Mouse (Mus musculus) liver, embryonic 12.5 days (tissue): ENCODE data around the gene Mc3r. TPM values are rescaled to one million over a fixed set of nuclear protein-coding genes. Genes with fewer than 3 reads are reported as not detected.

ENCODE experiments used
- ATAC-seq: fragments of 200-750 bp; cut with Nextera tagmentation; 2 replicates; pipeline ENCODE4 v1.8.0; 2017; ENCODE audit warnings: moderate number of reproducible peaks, mild to moderate bottlenecking, moderate library complexity
- H3K27ac ChIP-seq: fragments of 300-500 bp; sonication (generic); 2 replicates; pipeline ENCODE4 v1.5.1; 2016; ENCODE audit warnings: mild to moderate bottlenecking
- H3K27me3 ChIP-seq: fragments of 300-500 bp; sonication (generic); replicated peaks from 2 replicates; pipeline ENCODE4 v1.6.1; 2016; ENCODE audit warnings: mild to moderate bottlenecking, moderate library complexity
- H3K36me3 ChIP-seq: fragments of 300-500 bp; sonication (generic); 2 replicates; pipeline ENCODE4 v1.6.1; 2016; ENCODE audit warnings: mild to moderate bottlenecking, moderate library complexity
- H3K4me1 ChIP-seq: fragments of 300-500 bp; sonication (generic); 2 replicates; pipeline ENCODE4 v1.6.1; 2016
- H3K4me2 ChIP-seq: fragments of 300-500 bp; sonication (generic); 2 replicates; pipeline ENCODE4 v1.6.1; 2016; ENCODE audit warnings: mild to moderate bottlenecking, moderate library complexity
- H3K4me3 ChIP-seq: fragments of 300-500 bp; sonication (generic); 2 replicates; pipeline ENCODE4 v1.5.1; 2016; ENCODE audit warnings: mild to moderate bottlenecking, moderate library complexity
- H3K9ac ChIP-seq: fragments of 300-500 bp; sonication (generic); 2 replicates; pipeline ENCODE4 v1.6.1; 2016; ENCODE audit warnings: mild to moderate bottlenecking, moderate library complexity
- H3K9me3 ChIP-seq: fragments of 300-500 bp; sonication (generic); replicated peaks from 2 replicates; pipeline ENCODE4 v1.6.1; 2016; ENCODE audit warnings: mild to moderate bottlenecking, moderate library complexity
- WGBS: fragments of 180-500 bp; shearing (Covaris S2); methylation state at CpG from one replicate; pipeline ENCODE4 v1.1.7; 2016; ENCODE audit not compliant: insufficient replicate concordance; 5-methylcytosine and 5-hydroxymethylcytosine counted together
- polyA plus RNA-seq: library from polyadenylated mRNA; unstranded; fragments of >200 nt; fragmentation: Nextera tagmentation; extraction: Ambion mirVana; gene quantifications from 2 replicates; pipeline ENCODE4 v1.2.1, GENCODE M21; 2016

Mc3r gene
- polyA plus RNA-seq: 0.05 and 0.12 TPM in 2 replicates

DNA sequence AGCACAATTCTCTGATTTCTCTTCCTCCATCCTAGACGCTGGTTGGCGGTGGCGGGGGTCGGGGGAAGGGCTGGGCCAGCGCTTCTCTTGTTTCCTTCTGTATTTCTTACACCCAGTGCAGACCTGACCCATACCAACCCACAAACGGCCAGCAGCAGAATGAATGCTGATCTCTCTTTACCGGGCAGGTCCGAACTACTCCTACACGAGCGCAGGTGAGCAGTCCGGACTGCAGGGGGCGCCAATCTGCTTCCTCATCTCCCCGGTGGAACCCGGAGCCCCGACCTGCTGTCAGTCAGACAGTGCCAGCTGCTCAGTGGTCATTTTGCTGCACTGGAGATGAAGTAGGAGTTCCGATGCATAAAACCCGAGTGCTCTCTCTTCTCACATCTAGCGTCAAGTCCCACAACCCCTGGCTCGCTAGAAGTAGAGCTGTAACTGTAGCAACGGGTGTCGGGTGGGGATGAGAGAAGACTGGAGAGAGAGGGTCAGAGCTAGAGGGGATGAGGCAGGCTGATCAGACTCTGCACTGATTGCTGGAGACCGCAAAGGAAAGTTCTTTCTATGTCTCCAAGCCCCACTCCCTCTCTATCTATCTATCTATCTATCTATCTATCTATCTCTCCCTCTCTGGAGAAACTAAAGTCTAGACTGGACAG lies at the start of gene Mc3r:
Mc3r (plus strand) TSS at position 387 of the 659 bp plus-strand sequence.
- Histone ChIP-seq H3K9ac (no peak within 1 kb of the TSS), H3K36me3 (no peaks in the 10 kb centered on the region), H3K9me3 (no peaks in the 10 kb centered on the region), H3K27ac (no peak within 1 kb of the TSS), H3K4me3 (no peak within 1 kb of the TSS), H3K4me1 (peaks cover 5% of the 10 kb centered on the region; the same call in 1 of the 2 replicates), H3K4me2 (no peak within 1 kb of the TSS), H3K27me3 (peaks cover 84% of the 10 kb centered on the region)
- 13% methylated on average over 22 of the region's 22 CpGs for WGBS
- ATAC-seq: peak; percentile 80

DNA sequence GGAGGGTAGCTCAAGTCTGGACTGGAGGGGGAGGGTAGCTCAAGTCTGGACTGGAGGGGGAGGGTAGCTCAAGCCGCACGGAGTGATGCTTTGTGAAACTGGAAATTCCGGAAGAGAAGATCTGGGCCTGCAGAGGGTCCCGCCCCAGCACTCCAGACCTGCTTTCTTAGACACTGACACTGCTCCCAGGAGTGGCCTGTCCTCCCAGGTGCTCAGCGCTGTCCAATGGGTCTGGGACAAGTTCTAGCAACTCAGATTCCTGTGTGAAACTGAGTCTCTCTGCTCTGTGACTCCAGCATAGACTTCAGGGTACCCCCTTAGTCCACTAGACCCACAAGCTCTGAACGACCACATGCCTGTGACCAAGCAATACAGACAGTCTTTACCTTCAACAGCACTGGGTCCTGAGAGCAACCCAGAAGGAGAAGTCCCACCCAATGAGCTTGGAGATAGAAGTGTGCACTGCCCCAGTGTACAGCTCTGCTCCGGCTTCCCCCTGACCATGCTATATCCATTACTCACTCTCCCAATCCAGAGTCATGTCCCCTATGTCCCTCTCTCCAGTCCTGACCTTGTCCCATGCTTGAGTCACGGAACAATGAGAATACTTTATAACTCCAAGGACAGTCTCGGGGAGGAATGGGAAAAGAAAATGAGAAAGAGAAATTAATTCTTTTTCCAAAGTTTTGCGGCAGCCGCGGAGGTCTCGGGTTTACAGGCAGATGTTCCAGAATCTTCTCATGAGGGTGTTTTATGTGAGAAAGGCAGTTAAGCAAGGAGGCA lies 46.1 kb upstream of the Mc3r start:
- no peak overlapping the region for H3K9ac ChIP-seq
- H3K4me1 ChIP-seq: no peaks in the 10 kb centered on the region
- no peak for ATAC-seq
- H3K27me3 ChIP-seq: no peaks in the 10 kb centered on the region
- WGBS: 76% methylated on average over 13 of the region's 13 CpGs
- no peak overlapping the region for H3K27ac ChIP-seq
- H3K36me3 ChIP-seq: no peaks in the 10 kb centered on the region
- H3K9me3 ChIP-seq: no peaks in the 10 kb centered on the region
- no peak overlapping the region for H3K4me3 ChIP-seq
- no peak overlapping the region for H3K4me2 ChIP-seq

- no peaks in the 10 kb centered on the region for H3K36me3 ChIP-seq
- H3K4me2 ChIP-seq: no peak overlapping the region
- no peak overlapping the region for H3K27ac ChIP-seq
- H3K9me3 ChIP-seq: no peaks in the 10 kb centered on the region
- WGBS: 12% methylated on average over 11 of the region's 11 CpGs
- H3K4me1 ChIP-seq: no peaks in the 10 kb centered on the region
- no peaks in the 10 kb centered on the region for H3K27me3 ChIP-seq
- no peak overlapping the region for H3K9ac ChIP-seq
- no peak for ATAC-seq
- no peak overlapping the region for H3K4me3 ChIP-seq
These were observed 41.3 kb upstream of the Mc3r start for GRCm38 (mm10) chr2:172207003-172207402.

GRCm38 (mm10) chr2:172213480-172213879 lies 34.8 kb upstream of the Mc3r start:
- Histone ChIP-seq H3K4me3 (no peak overlapping the region), H3K9ac (no peak overlapping the region), H3K27ac (no peak overlapping the region), H3K4me1 (no peaks in the 10 kb centered on the region), H3K4me2 (no peak overlapping the region), H3K36me3 (no peaks in the 10 kb centered on the region), H3K27me3 (no peaks in the 10 kb centered on the region), H3K9me3 (no peaks in the 10 kb centered on the region)
- no peak for ATAC-seq
- 65% methylated on average over 8 of the region's 8 CpGs for WGBS

GRCm38 (mm10) chr2:172214336-172214735 lies 34.0 kb upstream of the Mc3r start:
- Histone ChIP-seq H3K9me3 (no peaks in the 10 kb centered on the region), H3K4me1 (no peaks in the 10 kb centered on the region), H3K27ac (no peak overlapping the region), H3K9ac (no peak overlapping the region), H3K4me2 (no peak overlapping the region), H3K27me3 (no peaks in the 10 kb centered on the region), H3K36me3 (no peaks in the 10 kb centered on the region), H3K4me3 (no peak overlapping the region)
- no peak for ATAC-seq
- 68% methylated on average over 5 of the region's 5 CpGs for WGBS

GRCm38 (mm10) chr2:172215508-172216162 lies 32.7 kb upstream of the Mc3r start:
- 38% methylated on average over 11 of the region's 11 CpGs for WGBS
- Histone ChIP-seq H3K27ac (no peak overlapping the region), H3K4me1 (no peaks in the 10 kb centered on the region), H3K36me3 (no peaks in the 10 kb centered on the region), H3K9me3 (no peaks in the 10 kb centered on the region), H3K4me2 (no peak overlapping the region), H3K27me3 (no peaks in the 10 kb centered on the region), H3K4me3 (no peak overlapping the region), H3K9ac (no peak overlapping the region)
- ATAC-seq: no peak

GRCm38 (mm10) chr2:172216163-172216915 lies 32.0 kb upstream of the Mc3r start:
- H3K4me1 ChIP-seq: no peaks in the 10 kb centered on the region
- H3K27me3 ChIP-seq: no peaks in the 10 kb centered on the region
- no peak overlapping the region for H3K27ac ChIP-seq
- WGBS: 54% methylated on average over 17 of the region's 17 CpGs
- no peak overlapping the region for H3K4me3 ChIP-seq
- no peak for ATAC-seq
- H3K36me3 ChIP-seq: no peaks in the 10 kb centered on the region
- no peaks in the 10 kb centered on the region for H3K9me3 ChIP-seq
- H3K4me2 ChIP-seq: no peak overlapping the region
- no peak overlapping the region for H3K9ac ChIP-seq

DNA sequence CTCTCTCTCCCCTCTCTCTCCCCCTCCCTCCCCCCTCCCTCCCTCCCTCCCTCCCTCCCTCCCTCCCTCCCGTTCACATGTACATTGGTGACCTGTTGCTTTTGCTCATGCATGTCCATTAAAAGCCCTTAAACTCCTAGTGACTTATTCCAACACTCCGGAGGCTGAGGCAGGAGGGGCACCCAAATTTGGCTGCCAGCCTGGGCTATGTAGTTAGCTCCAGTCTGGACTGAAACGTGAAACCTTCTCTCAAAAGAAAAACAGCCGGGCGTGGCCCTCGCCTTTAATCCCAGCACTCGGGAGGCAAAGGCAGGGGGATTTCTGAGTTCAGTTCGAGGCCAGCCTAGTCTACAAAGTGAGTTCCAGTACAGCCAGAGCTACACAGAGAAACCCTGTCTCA lies 30.4 kb upstream of the Mc3r start:
- Histone ChIP-seq H3K27me3 (peaks cover 8% of the 10 kb centered on the region), H3K9me3 (no peaks in the 10 kb centered on the region), H3K27ac (no peak overlapping the region), H3K4me1 (no peaks in the 10 kb centered on the region), H3K9ac (no peak overlapping the region), H3K4me2 (no peak overlapping the region), H3K4me3 (no peak overlapping the region), H3K36me3 (no peaks in the 10 kb centered on the region)
- WGBS: 51% methylated on average over 7 of the region's 8 CpGs
- no peak for ATAC-seq

DNA sequence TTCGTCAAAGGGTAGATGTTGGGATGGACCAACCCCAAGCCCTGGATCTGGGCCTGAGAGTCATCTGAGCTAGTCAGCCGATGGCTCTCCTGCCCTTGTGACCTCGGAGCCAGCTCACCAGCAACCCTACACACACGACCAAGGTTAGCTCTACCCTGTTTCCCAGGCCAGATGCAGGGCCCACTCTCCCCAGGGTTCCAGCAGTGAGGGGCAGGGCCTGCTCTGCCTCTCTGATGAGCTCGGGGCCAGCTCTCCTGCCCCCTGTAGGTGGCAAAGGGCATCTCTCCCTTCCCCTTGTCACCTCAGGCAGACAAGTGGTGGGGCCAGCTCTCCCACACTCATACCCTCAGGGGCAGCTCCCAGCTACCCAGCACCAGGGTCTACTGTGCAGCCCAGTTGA lies 29.1 kb upstream of the Mc3r start:
- Histone ChIP-seq H3K4me2 (no peak overlapping the region), H3K36me3 (no peaks in the 10 kb centered on the region), H3K4me1 (no peaks in the 10 kb centered on the region), H3K4me3 (no peak overlapping the region), H3K9ac (no peak overlapping the region), H3K27ac (no peak overlapping the region), H3K27me3 (peaks cover 12% of the 10 kb centered on the region), H3K9me3 (no peaks in the 10 kb centered on the region)
- ATAC-seq: no peak
- 38% methylated on average over 5 of the region's 5 CpGs for WGBS

GRCm38 (mm10) chr2:172221656-172222393 lies 26.5 kb upstream of the Mc3r start:
- no peaks in the 10 kb centered on the region for H3K4me1 ChIP-seq
- ATAC-seq: no peak

DNA sequence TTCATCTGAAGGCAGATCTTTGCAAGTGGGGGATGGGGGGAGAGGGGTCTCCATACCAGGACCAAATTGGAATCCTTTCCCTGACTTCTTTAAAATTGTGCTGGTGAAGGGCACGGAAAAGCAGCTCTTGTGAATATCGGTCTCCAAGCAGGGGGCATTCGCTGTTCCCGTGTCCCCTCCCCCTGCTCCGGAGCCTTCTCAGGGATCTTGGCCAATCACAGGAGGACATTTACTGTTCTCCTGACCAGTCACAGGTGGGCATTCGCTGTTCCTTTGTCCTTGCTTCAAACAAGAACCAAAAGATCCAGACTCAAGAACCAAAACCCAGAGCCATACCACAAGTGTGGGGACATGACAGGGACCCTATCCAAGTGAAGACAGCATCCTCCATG lies 25.9 kb upstream of the Mc3r start:
- Histone ChIP-seq H3K27ac (no peak overlapping the region), H3K4me2 (no peak overlapping the region), H3K4me1 (no peaks in the 10 kb centered on the region), H3K9me3 (no peaks in the 10 kb centered on the region), H3K36me3 (no peaks in the 10 kb centered on the region), H3K9ac (no peak overlapping the region), H3K27me3 (peaks cover 12% of the 10 kb centered on the region), H3K4me3 (no peak overlapping the region)
- ATAC-seq: no peak
- WGBS: 24% methylated on average over 6 of the region's 6 CpGs

More at GRCm38 (mm10) chr2:172221656-172222393, 26.5 kb upstream of the Mc3r start:
- no peak overlapping the region for H3K4me3 ChIP-seq
- no peak overlapping the region for H3K27ac ChIP-seq
- no peak overlapping the region for H3K4me2 ChIP-seq
- H3K36me3 ChIP-seq: no peaks in the 10 kb centered on the region
- no peaks in the 10 kb centered on the region for H3K9me3 ChIP-seq
- 8% methylated on average over 16 of the region's 16 CpGs for WGBS
- H3K9ac ChIP-seq: no peak overlapping the region
- H3K27me3 ChIP-seq: peaks cover 12% of the 10 kb centered on the region
